In the genomic region with DNA sequence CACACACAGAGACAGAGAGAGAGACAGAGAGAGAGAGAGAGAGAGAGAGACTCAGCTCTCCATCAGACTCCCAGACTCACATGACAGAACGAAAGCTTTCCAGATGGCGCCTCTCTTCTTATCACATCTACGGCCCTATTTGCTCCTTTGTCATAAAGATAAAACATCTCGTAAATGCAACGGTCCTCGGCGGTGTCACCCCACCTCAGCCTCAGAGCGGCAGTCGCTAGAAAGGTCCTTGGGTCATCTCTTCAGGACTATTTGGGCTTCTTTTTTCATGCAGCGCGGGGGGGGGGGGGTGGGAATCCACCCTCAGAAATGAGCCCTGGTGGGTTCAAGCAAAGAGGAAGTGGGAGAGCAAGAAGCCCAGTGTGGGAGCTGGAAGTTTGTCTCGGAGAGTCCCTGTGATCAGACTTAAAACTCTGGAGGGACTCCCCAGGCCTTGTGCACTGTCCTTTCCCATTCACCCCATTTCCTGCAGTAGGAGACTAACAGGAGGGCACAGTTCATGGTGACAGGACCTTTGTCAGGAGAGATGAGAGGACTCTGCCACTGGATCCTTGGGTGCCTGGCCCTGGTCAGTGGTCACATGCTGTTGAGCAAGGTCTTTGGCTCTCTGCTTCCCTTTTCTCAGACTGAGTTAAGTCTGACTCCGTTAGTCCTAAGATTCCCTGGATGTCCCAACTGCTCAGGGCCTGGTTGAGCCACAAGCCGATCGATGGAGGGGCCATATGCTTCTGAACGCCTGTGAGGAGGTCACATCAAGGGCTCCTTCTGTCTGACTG, we compare ENCODE assay signal across 17 mouse cellular contexts. TPM values are rescaled to one million over a fixed set of nuclear protein-coding genes. Genes with fewer than 3 reads are reported as not detected.
DNase-seq lines count a peak whose midpoint lies in the region; ATAC-seq lines count a peak whose summit lies in the region.
"Had no signal": no experiment of that assay in that cellular context is flagged by ENCODE, and none has a peak within 500 bp of the region (broad histone marks: within the 10 kb centered on the region; RNA-seq: fewer than 3 reads in every experiment).

No protein-coding gene starts in this region.

- WGBS in liver, embryonic 15.5 days (ENCODE audit: insufficient replicate concordance) = 36% methylated on average over 16 of the region's 16 CpGs
- 52% methylated on average over 16 of the region's 16 CpGs for WGBS in intestine, embryonic 14.5 days
- WGBS in kidney, embryonic 16.5 days = 46% methylated on average over 16 of the region's 16 CpGs

- intact Hi-C loops in left cerebral cortex, postnatal 14 days (cut with DNase I) = no loop called here

- H3K4me2 ChIP-seq in liver, embryonic 15.5 days = peak overlapping the region; percentile 7; the same call in 1 of the 2 replicates
- peak overlapping the region; percentile 41 for H3K4me2 ChIP-seq in intestine, embryonic 14.5 days (ENCODE audit: low read length)
- H3K4me2 ChIP-seq in kidney, embryonic 16.5 days (replicated peaks; ENCODE audit: low read depth, low read length) = peak overlapping the region; percentile 24
- H3K4me2 ChIP-seq: midbrain, embryonic 11.5 days had no signal

- H3K9ac ChIP-seq in liver, embryonic 15.5 days = no peak overlapping the region
- 0 out of 2 replicates have a peak overlapping the region, but pooled peaks have one; percentile 8 for H3K9ac ChIP-seq in intestine, embryonic 14.5 days (ENCODE audit: low read length)
- H3K9ac ChIP-seq in kidney, embryonic 16.5 days (replicated peaks; ENCODE audit: low read length) = peak overlapping the region; percentile 5; the same call in 1 of the 2 replicates

- H3K4me3 ChIP-seq in liver, embryonic 15.5 days (replicated peaks) = no peak overlapping the region
- peak overlapping the region; percentile 33; the same call in 1 of the 2 replicates for H3K4me3 ChIP-seq in intestine, embryonic 14.5 days (ENCODE audit: low read depth, low read length)
- H3K4me3 ChIP-seq in kidney, embryonic 16.5 days (ENCODE audit: low read length) = 0 out of 2 replicates have a peak overlapping the region, but pooled peaks have one; percentile 9

- H3K36me3 ChIP-seq in liver, embryonic 15.5 days (replicated peaks) = no peaks in the 10 kb centered on the region
- H3K36me3 ChIP-seq in intestine, embryonic 14.5 days (ENCODE audit: control insufficient read depth, insufficient read depth, low read length) = no peaks in the 10 kb centered on the region
- no peaks in the 10 kb centered on the region for H3K36me3 ChIP-seq in kidney, embryonic 16.5 days (ENCODE audit: insufficient read depth, low read length)

- peaks cover 48% of the 10 kb centered on the region for H3K4me1 ChIP-seq in liver, embryonic 15.5 days (replicated peaks)
- peaks cover 17% of the 10 kb centered on the region for H3K4me1 ChIP-seq in intestine, embryonic 14.5 days (replicated peaks; ENCODE audit: control insufficient read depth, insufficient read depth, low read length)
- H3K4me1 ChIP-seq in kidney, embryonic 16.5 days (ENCODE audit: insufficient read depth, low read length) = peaks cover 26% of the 10 kb centered on the region

- H3K27me3 ChIP-seq in liver, embryonic 15.5 days = no peaks in the 10 kb centered on the region
- H3K27me3 ChIP-seq in intestine, embryonic 14.5 days (replicated peaks; ENCODE audit: control insufficient read depth, insufficient read depth, low read length) = no peaks in the 10 kb centered on the region
- no peaks in the 10 kb centered on the region for H3K27me3 ChIP-seq in kidney, embryonic 16.5 days (ENCODE audit: insufficient read depth, low read length)

- no peaks in the 10 kb centered on the region for H3K9me3 ChIP-seq in liver, embryonic 15.5 days (replicated peaks)
- H3K9me3 ChIP-seq in intestine, embryonic 14.5 days (ENCODE audit: control insufficient read depth, low read length) = no peaks in the 10 kb centered on the region
- H3K9me3 ChIP-seq in kidney, embryonic 16.5 days (ENCODE audit: low read length) = no peaks in the 10 kb centered on the region

- no peak for ATAC-seq in liver, embryonic 15.5 days (ENCODE audit: insufficient read depth)
- no peak for ATAC-seq in intestine, embryonic 14.5 days (replicated peaks; ENCODE audit: low FRiP score, low TSS enrichment, low read depth)
- no peak for ATAC-seq in kidney, embryonic 16.5 days (ENCODE audit: low FRiP score, low TSS enrichment)
- ATAC-seq in megakaryocyte, adult 5-6 weeks (ENCODE audit: poor library complexity, severe bottlenecking) = peak; percentile 34; the same call in 1 of the 2 replicates

- no peak for DNase-seq in liver
- DNase-seq in intestine, embryonic 14.5 days (ENCODE audit: low spot score) = no peak
- DNase-seq in cerebellum, adult 11 months = no peak
- no peak for DNase-seq in left cerebral cortex, postnatal 14 days (ENCODE audit: low spot score in 2 of 2)
- no peak for DNase-seq in right cerebral cortex, adult 2 months (ENCODE audit: low spot score in 2 of 2)
- DNase-seq: cerebellum, adult 9-11 months; heart, adult 11 months; heart, postnatal 14 days; layer of hippocampus, postnatal 36 days had no signal

- H3K27ac ChIP-seq in liver, embryonic 15.5 days (replicated peaks) = no peak overlapping the region
- H3K27ac ChIP-seq in intestine, embryonic 14.5 days (ENCODE audit: low read depth) = peak overlapping the region; percentile 54; the same call in 1 of the 2 replicates
- H3K27ac ChIP-seq in kidney, embryonic 16.5 days (ENCODE audit: low read length) = no peak overlapping the region

RNA-seq across cellular contexts. Expression of a gene that starts 2.1 kb away (rescaled TPM):
- polyA plus RNA-seq in liver, embryonic 15.5 days (2015; fragmentation: Nextera tagmentation; extraction: Ambion mirVana) = 0.33 and 0.82 TPM in 2 replicates
- 54.1 and 56.2 TPM in 2 replicates for polyA plus RNA-seq in intestine, embryonic 14.5 days (2014; fragmentation: Nextera tagmentation; extraction: Ambion mirVana)
- 9.8 and 11.0 TPM in 2 replicates for polyA plus RNA-seq in kidney, embryonic 16.5 days (2015; fragmentation: Nextera tagmentation; extraction: Ambion mirVana)
- total RNA-seq in megakaryocyte, adult 5-6 weeks (2015) = not detected in 2 replicates
- total RNA-seq in megakaryocyte, adult 5-6 weeks (2017) = not detected in 2 replicates
- not detected for total RNA-seq in left cerebral cortex, postnatal 14 days (2021)
- total RNA-seq: layer of hippocampus, postnatal 36 days had no signal
- polyA plus RNA-seq: C2C12; embryonic facial prominence, embryonic 11.5 days; limb, embryonic 14.5 days; midbrain, embryonic 11.5 days; neural tube, embryonic 11.5 days had no signal

RNA-seq across cellular contexts. Expression of a gene that starts 3.7 kb away (rescaled TPM):
- polyA plus RNA-seq in liver, embryonic 15.5 days (2015; fragmentation: Nextera tagmentation; extraction: Ambion mirVana) = 2.9 and 3.8 TPM in 2 replicates
- polyA plus RNA-seq in intestine, embryonic 14.5 days (2014; fragmentation: Nextera tagmentation; extraction: Ambion mirVana) = 9.4 and 10.0 TPM in 2 replicates
- 8.8 and 8.9 TPM in 2 replicates for polyA plus RNA-seq in kidney, embryonic 16.5 days (2015; fragmentation: Nextera tagmentation; extraction: Ambion mirVana)
- 5.2 and 7.0 TPM in 2 replicates for total RNA-seq in megakaryocyte, adult 5-6 weeks (2015)
- total RNA-seq in megakaryocyte, adult 5-6 weeks (2017) = 17.6 TPM in 2 replicates
- total RNA-seq in left cerebral cortex, postnatal 14 days (2021) = 1 to 10 TPM; 1.1 to 1.8 TPM

RNA-seq across cellular contexts. Expression of a gene that starts 55.2 kb away (rescaled TPM):
- 1.4 and 1.6 TPM in 2 replicates for polyA plus RNA-seq in liver, embryonic 15.5 days (2015; fragmentation: Nextera tagmentation; extraction: Ambion mirVana)
- 3.0 and 4.7 TPM in 2 replicates for polyA plus RNA-seq in intestine, embryonic 14.5 days (2014; fragmentation: Nextera tagmentation; extraction: Ambion mirVana)
- polyA plus RNA-seq in kidney, embryonic 16.5 days (2015; fragmentation: Nextera tagmentation; extraction: Ambion mirVana) = 3.0 and 3.6 TPM in 2 replicates
- 3.3 TPM in 2 replicates for total RNA-seq in megakaryocyte, adult 5-6 weeks (2015)
- total RNA-seq in megakaryocyte, adult 5-6 weeks (2017) = 9.5 TPM in 2 replicates
- total RNA-seq in left cerebral cortex, postnatal 14 days (2021) = 10 to 100 TPM; 16.9 to 19.8 TPM
